Mouse (Mus musculus) cortical plate, adult 2 months (tissue): ENCODE data around the gene Rhoj. TPM values are rescaled to one million over a fixed set of nuclear protein-coding genes. Genes with fewer than 3 reads are reported as not detected.
"Not testable (repeated sequence)": the region's sequence is repeated elsewhere in the genome, so short reads cannot be mapped to it uniquely, and the experiment has no call there.

Source experiments
- H3K27ac ChIP-seq: fragments of 200-500 bp; 2 replicates; pipeline ENCODE4 v1.5.1; 2012; ENCODE audit warnings: low read length, control low read depth, inconsistent platforms; ENCODE audit not compliant: insufficient read depth
- H3K4me1 ChIP-seq: fragments of 200-500 bp; 2 replicates; pipeline ENCODE4 v1.6.1; 2011; ENCODE audit warnings: low read length; ENCODE audit not compliant: control insufficient read depth, insufficient read depth
- H3K4me3 ChIP-seq: fragments of 200-500 bp; 2 replicates; pipeline ENCODE4 v1.5.1; 2011; ENCODE audit warnings: mild to moderate bottlenecking, low read length, control low read depth; ENCODE audit not compliant: insufficient read depth
- CTCF ChIP-seq: fragments of 200-500 bp; IDR thresholded peaks from 2 replicates; pipeline ENCODE4 v1.5.1; 2011; ENCODE audit warnings: mild to moderate bottlenecking, control low read depth, low read length; ENCODE audit not compliant: insufficient read depth; ENCODE audit errors: extremely low read depth
- POLR2A ChIP-seq: fragments of 200-500 bp; IDR thresholded peaks from 2 replicates; pipeline ENCODE4 v1.6.1; 2011; ENCODE audit warnings: mild to moderate bottlenecking, low read length, control low read depth; ENCODE audit not compliant: insufficient read depth; ENCODE audit errors: extremely low read depth
- polyA plus RNA-seq: library from polyadenylated mRNA; depleted of rRNA; stranded (reverse); fragments of >200 nt; gene quantifications from 2 replicates; pipeline ENCODE4 v1.2.3, GENCODE M21; 2012

Rhoj gene
- polyA plus RNA-seq, 1 experiment, result 5.4 TPM

DNA sequence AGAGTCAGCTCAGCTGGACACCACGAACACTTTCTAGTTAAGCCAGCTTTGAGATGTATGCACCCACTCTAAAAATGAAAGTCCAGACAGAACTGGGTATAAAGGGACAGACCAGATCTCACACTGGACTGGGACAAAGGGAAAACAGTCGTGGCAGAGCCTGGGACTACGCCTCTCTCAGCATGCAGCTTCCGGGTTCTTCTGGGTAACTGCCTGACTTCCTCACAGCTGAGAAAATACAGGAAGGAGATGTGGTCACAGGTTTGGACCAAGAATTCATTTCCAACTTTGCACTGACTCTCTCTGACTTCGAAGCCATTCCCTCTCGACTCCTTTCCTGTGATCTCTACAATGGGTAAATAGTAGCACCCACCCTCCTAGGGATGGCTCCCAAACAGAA, 106.9 kb downstream of the Rhoj start:
- no peaks in the 10 kb centered on the region for H3K4me1 ChIP-seq
- no peak overlapping the region for H3K27ac ChIP-seq
- TF ChIP-seq CTCF (no peak), POLR2A (no peak)
- no peak overlapping the region for H3K4me3 ChIP-seq

DNA sequence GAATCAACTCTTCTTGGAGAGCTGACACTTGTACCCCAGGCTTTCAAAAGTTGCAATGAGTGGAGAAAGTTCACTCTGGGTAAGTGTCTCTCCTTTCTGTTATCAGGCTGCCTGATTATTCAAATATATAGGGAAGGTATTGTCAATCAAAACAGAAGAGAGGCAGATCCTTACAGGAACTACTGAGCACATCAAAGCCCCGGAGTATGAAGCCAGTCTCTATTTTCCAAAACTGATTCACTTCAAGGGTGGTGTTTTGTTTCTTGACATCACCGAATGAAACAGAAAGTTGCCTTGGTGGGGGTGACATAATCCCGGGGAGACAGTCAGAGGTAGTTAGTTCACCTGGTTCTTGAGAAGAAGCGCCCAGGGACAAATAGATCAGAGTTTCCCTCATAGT, 108.6 kb downstream of the Rhoj start, which contains the start of gene Gphb5:
Gene Gphb5 (minus strand): TSS at position 101 of the 400 bp plus-strand sequence.
- Histone ChIP-seq H3K4me1 (no peaks in the 10 kb centered on the region), H3K4me3 (no peak within 1 kb of the TSS), H3K27ac (no peak within 1 kb of the TSS)
- TF ChIP-seq POLR2A (no peak), CTCF (no peak)

GRCm38 (mm10) chr12:75424359-75424758, 116.2 kb downstream of the Rhoj start:
- Histone ChIP-seq H3K27ac (no peak overlapping the region), H3K4me1 (peaks cover 2% of the 10 kb centered on the region; the same call in 1 of the 2 replicates), H3K4me3 (no peak overlapping the region)
- no peak for TF ChIP-seq CTCF
- TF ChIP-seq POLR2A, result no peak

DNA sequence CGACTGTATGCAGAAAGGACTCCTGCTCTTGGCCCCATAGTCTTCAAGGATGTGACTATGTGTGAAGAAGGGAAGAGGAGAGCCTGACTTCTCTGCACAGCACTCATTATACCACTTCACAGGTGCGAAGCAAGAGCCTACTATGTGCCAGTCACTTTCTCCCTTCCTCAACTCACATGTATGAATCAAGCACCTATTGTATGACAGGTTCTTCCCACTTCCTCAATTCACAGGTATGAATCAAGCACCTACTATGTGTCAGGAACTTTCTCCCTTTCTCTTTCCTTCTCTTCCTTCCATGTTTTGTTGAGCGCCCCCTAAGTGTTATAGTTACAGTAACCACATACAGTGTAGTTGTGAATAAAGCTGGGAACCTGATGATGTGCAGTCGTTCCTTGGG, 116.7 kb downstream of the Rhoj start:
- Histone ChIP-seq H3K4me3 (no peak overlapping the region), H3K4me1 (peaks cover 2% of the 10 kb centered on the region; the same call in 1 of the 2 replicates), H3K27ac (no peak overlapping the region)
- TF ChIP-seq POLR2A (no peak), CTCF (no peak)

DNA sequence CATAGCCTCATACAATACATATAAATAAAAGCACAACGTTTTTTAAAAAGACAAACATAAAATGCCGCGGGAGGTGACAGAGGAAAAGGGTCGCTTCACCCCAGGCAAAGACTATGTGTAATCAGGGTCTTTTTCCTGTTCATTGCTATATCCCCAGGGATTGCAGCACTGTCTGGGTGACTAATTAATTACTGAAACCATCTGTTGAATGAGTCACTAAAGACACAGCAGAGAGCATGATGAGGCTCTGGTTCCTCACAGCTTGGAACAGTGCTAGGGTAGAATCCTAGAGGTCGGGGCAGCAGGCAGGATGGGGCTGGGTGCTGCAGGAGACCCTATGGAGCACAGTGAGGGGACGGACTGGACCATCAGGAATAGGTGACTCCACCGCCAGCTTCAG, 117.8 kb downstream of the Rhoj start:
- peaks cover 2% of the 10 kb centered on the region; the same call in 1 of the 2 replicates for H3K4me1 ChIP-seq
- no peak overlapping the region for H3K4me3 ChIP-seq
- no peak overlapping the region for H3K27ac ChIP-seq
- no peak for TF ChIP-seq CTCF
- no peak for TF ChIP-seq POLR2A

- no peak overlapping the region for H3K4me3 ChIP-seq
- H3K27ac ChIP-seq, result no peak overlapping the region
- TF ChIP-seq CTCF (no peak), POLR2A (no peak)
- peaks cover 2% of the 10 kb centered on the region; the same call in 1 of the 2 replicates for H3K4me1 ChIP-seq
These were observed 120.6 kb downstream of the Rhoj start for GRCm38 (mm10) chr12:75428719-75429118.

- no peak for TF ChIP-seq POLR2A
- TF ChIP-seq CTCF, result no peak
- Histone ChIP-seq H3K4me1 (no peaks in the 10 kb centered on the region), H3K27ac (no peak overlapping the region), H3K4me3 (no peak overlapping the region)
These were observed 121.7 kb downstream of the Rhoj start for GRCm38 (mm10) chr12:75429685-75430396.

DNA sequence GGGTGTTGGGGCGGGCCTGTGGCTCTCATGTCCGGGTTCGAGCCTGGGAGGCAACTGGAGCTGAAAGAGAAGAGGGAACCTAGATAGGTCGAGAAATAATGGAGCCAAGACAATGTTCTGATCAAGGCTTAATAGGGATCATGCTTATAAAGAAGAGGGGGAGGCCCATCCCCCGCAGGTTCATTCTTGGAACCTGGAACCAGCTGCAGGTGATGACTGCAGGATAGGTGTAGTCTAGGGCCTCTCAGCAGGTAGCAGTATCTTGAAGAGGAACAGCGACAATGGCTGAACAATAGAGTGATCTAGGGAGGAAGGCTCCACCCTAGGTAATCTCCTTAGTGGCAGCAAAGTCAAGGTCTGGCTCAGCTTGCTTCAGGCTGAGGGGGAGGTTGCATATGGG, 124.3 kb downstream of the Rhoj start:
- not testable (repeated sequence) for H3K4me1 ChIP-seq, H3K27ac ChIP-seq, H3K4me3 ChIP-seq

- no peak overlapping the region for H3K27ac ChIP-seq
- 0 out of 2 replicates have a peak, but pooled peaks cover 1% of the 10 kb centered on the region for H3K4me1 ChIP-seq
- H3K4me3 ChIP-seq, result no peak overlapping the region
- TF ChIP-seq POLR2A (no peak), CTCF (no peak)
These were observed 138.1 kb downstream of the Rhoj start for GRCm38 (mm10) chr12:75446245-75446644.

GRCm38 (mm10) chr12:75448921-75449320, 140.8 kb downstream of the Rhoj start:
- TF ChIP-seq POLR2A, result no peak
- no peak for TF ChIP-seq CTCF
- Histone ChIP-seq H3K4me1 (peaks cover under 1% of the 10 kb centered on the region; the same call in 1 of the 2 replicates), H3K27ac (no peak overlapping the region), H3K4me3 (no peak overlapping the region)
